Mouse (Mus musculus) urinary bladder, adult 2 months (tissue): ENCODE data around the gene Dph2. TPM values are rescaled to one million over a fixed set of nuclear protein-coding genes. Genes with fewer than 3 reads are reported as not detected.

Experiments used
- DNase-seq: peaks from one replicate; pipeline ENCODE4 v3.0.0; 2022; ENCODE audit warnings: low spot score
- polyA plus RNA-seq: library from polyadenylated mRNA; depleted of rRNA; stranded (reverse); fragments of >200 nt; gene quantifications from 2 replicates; pipeline ENCODE4 v1.2.3, GENCODE M21; 2012

Gene Dph2
- polyA plus RNA-seq, 1 experiment = 14.0 TPM

DNA sequence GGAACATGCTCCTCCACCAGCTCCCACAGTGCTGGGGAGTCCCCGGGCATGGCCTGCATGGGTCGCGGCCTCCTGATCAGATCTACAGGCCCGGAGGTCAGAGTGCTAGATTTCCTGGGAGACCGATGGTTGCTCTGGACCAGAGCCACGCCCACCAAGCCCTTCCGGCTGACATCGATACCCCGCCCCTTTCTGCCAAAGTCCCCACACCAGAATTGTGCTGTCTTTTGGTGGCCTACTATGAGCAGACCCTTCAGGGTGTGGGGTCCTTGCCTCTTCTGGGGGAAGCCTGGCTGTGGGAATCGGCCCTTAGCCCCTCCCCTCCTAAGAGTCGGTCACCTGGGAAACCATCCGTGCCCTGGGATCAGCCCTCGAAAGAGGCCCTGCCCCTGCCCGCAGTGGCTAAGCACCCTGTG lies 19.4 kb downstream of the Dph2 start, which contains the start of gene Ccdc24:
TSS of gene Ccdc24 (minus strand) at position 87 of the 416 bp plus-strand sequence.
- DNase-seq = no peak

GRCm38 (mm10) chr4:117871787-117872186 lies 20.0 kb downstream of the Dph2 start:
- DNase-seq = no peak

DNA sequence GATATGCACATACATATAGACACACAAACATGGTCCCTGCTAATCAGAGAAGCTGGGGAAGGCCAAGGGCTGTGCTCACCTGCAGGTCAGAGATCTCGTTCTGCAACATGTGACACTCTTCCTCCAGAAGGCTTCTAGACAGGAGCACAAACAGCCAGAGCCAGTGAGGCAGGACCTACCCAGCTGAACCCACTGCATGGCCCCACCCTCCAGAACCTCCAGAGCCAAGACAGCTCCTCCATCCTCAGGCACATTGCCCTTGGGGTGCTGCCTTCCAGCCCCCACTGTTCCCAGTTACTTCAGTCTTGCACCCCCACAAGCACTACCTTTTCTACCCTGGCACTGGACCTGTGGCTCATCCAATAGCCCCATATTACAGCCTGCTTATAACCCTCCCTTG lies 21.4 kb downstream of the Dph2 start:
- DNase-seq = no peak

- no peak for DNase-seq
Observed at GRCm38 (mm10) chr4:117869317-117869716, 22.5 kb downstream of the Dph2 start.

DNA sequence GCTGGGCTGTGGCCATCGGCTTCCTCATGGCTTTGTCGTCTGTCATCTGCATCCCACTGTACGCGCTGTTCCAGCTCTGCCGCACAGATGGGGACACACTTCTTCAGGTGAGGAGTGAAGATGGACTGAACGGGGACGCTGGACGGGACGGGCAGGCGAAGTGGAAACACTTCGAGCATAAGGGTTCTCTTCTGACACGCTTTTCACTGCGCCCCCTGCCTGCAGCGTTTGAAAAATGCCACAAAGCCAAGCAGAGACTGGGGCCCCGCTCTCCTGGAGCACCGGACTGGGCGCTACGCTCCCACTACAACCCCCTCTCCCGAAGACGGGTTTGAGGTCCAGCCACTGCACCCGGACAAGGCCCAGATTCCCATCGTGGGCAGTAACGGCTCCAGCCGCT lies 24.0 kb downstream of the Dph2 start:
- no peak for DNase-seq

GRCm38 (mm10) chr4:117867000-117867399 lies 24.8 kb downstream of the Dph2 start:
- no peak for DNase-seq

DNA sequence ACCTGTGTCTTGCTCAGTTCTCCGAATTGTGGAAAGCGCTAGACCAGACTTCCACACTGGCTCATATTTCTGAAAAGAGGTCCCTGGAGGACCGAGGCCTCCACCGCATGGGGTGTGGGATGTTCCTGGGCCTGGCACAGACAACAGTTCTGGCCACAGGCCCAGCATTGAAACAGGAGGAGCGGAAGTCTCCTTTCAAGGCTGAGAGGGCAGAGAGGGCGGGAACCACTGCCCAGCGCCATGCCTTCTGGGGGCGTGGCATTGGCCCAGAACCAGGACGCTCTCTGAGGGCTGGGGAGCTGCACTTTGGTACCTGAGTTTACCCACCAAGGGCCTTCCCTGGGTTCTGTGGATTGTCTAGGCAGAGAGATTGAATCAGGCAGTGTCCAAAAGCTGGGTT lies 25.7 kb downstream of the Dph2 start:
- peak; percentile 47 for DNase-seq

GRCm38 (mm10) chr4:117862823-117863222 lies 29.0 kb downstream of the Dph2 start:
- no peak for DNase-seq

GRCm38 (mm10) chr4:117860570-117860969 lies 31.3 kb downstream of the Dph2 start:
- no peak for DNase-seq

DNA sequence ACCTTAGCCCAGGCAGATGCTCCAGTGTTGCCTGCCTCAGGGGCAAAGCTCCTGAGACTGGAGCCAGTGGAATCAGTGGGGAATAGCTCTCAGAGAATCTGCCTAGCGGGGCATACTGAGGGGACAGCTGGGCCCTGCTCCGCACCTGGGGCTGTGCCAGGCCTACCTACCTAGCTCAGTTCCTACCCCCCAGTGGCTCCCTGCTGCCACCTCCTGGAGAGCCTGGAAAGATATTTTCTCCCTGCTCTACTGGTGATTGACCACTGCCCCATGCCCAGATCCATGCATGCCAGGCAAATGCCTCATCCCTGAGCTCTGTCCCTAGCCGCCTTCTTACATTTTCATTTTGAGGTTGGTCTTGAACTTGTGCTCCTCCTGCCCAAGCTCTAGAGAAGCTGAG lies 33.0 kb downstream of the Dph2 start:
- DNase-seq = peak; percentile 60

DNA sequence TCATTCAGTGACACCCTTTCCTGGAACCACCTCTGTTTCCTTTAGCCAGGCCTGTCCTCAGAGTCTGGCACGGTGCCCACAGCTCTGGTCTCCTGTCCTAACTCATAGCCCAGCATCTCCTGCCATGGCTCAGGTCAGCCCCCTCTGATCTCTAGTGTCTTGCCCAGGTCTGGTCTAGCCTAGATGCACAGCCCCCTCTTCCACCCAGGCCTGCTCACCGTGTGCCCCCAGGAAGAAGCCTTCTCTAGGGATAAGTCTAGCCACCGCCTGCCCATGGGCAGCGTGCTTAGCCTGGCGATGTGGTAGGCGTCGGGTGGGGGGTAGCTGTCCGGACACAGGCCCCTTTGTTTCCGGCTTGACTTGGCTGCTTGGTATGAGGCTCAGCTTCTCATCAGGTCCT lies 36.7 kb downstream of the Dph2 start:
- DNase-seq = no peak

- DNase-seq = no peak
Observed at GRCm38 (mm10) chr4:117852152-117852868, 39.5 kb downstream of the Dph2 start.

- no peak for DNase-seq
Observed at GRCm38 (mm10) chr4:117850871-117851270, 41.0 kb downstream of the Dph2 start.

- DNase-seq = no peak
Observed at GRCm38 (mm10) chr4:117850176-117850575, 41.7 kb downstream of the Dph2 start.

- no peak for DNase-seq
Observed at GRCm38 (mm10) chr4:117849506-117849905, 42.3 kb downstream of the Dph2 start.

DNA sequence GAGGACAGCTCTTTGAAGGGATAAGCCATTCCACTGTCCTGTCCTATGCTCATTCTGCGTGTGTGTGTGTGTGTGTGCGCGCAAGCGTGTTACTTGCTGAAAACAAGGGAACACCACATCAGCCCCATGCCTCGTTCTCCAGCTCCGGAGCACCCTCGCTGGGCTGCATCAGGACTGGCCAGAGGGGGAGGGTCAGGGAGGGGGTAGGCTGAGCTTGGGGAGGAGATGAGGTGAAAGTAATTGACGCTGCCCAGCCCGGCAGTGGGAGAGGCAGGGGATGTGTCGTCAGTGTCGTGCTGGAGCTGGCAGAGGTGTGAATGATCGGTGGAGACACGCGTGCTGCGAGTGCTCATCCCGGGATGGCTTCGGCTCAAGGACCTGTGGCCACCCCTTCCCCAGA lies 42.8 kb downstream of the Dph2 start:
- DNase-seq = no peak

DNA sequence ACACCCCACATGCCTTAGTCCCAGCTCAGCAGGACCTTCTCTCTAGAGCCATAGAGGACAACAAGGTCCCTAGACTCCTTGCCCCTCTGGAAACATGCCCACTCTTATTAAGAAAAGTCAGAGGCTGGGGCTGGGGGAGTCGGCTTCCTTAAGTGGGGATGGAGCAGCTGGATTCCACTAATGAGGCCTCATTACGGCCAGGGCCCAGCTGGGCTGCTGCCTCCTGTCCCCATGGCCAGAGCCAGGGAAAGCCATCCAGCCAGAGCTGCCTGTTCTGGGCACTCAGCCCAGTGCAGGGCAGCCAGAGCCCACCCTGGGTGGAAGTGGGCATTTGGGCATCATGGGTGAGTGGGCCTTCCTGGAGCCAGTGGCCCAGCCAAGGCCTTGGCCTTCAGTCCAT lies 44.8 kb downstream of the Dph2 start:
- DNase-seq = no peak

GRCm38 (mm10) chr4:117846261-117846660 lies 45.6 kb downstream of the Dph2 start:
- no peak for DNase-seq

DNA sequence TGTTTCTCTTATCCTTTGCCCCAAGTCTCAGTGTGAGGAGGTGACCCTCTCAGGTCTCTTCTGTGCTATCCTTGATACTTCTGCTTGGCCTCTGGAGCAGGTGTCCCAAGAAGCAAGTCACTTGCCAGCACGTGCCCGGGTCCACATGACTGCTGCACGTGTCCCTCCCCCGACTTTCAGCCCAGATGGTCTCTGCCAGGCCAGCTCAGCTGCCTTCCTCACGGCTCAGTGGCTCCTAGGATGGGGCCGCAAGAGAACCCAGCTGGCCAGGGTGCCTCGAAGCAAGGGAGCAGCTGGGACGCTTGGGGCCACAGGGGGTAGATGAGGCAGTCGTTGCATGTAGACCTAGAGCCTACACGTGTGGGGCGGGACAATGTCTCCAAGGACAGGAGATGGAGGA lies 46.5 kb downstream of the Dph2 start:
- DNase-seq = no peak

DNA sequence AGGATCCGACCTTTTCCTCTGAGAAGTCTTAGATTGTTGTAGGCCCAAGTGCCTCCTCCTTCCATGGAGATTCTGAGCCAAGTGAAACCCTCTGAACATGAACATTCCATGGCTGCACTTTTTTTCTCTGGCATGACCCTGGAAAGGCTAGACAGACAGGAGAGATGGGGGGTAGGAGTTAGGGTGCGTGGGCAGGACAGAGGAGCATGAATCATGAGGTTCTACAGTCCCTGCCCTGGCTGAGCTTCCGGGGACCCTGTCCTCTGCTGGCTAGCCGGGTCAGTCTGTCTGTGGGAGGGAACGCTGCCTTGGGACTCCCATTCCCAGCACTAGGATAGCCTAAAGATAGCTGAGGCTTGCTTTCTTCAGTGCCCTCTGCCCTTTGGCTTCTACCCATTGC lies 47.4 kb downstream of the Dph2 start:
- DNase-seq = no peak

- DNase-seq = no peak
Observed at GRCm38 (mm10) chr4:117843101-117843500, 48.7 kb downstream of the Dph2 start.

DNA sequence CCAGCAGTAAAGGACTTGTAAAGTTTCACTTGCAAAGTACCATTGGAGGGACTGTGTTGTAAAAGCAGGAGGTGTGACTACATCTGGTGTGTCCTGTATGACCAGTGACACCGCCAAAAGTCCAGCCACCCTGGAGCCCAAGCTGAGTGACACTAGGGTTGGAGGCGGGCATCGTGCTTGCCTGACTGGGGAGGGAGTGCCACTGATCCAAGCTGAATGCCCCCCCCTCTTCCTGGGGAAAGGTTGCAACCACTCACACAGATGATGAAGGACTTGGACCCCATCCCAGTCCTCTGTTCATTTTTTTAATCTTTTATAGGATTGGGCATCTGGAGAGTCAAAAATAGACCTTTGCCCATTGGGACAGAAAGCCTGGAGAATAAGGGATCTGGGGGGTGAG lies 50.3 kb downstream of the Dph2 start:
- DNase-seq = no peak

DNA sequence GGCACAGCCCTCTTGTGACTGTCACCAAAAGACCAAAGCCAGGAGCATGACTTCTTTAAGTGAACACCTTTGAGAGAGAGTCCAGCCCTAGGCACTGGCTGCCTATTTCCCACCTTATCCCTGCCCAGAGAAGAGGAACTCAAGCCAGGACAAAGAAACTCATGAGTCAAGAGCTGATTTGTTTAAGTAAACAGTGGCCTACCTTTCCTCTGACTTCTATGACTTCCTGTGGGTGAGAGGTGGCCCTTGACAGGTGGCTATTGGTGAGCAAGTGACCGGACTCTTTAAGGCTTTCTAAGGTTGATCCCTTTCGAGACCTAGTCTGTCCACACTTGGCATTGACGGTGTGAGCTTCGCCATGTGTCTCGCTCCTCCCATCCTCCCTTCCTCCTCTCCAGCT lies 51.0 kb downstream of the Dph2 start:
- no peak for DNase-seq

DNA sequence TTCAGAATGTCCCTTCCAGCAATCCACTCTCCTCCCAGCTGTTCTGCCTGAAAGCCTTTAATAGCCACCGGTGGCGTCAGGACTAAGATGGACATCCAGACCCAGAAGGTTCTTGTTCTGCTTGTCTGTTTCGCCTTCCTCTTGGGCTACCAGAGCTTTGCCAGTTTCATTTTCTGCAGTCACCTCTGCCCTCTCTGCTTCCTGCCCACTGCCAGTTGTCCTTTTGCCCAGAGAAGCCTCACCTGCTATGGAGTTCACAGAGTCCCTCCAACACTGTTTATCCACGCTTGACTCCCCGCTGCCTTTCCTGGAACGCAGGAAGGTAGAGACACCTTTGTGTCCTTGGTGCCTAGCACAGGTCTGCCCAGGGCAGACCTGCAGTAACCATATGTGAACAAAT lies 52.5 kb downstream of the Dph2 start:
- no peak for DNase-seq
